Mouse (Mus musculus): ENCODE data around the gene Neurog3. TPM values are rescaled to one million over a fixed set of nuclear protein-coding genes. Genes with fewer than 3 reads are reported as not detected.

Gene Neurog3
- 0.41 TPM for polyA plus RNA-seq (2017; shearing (Covaris generic))

DNA sequence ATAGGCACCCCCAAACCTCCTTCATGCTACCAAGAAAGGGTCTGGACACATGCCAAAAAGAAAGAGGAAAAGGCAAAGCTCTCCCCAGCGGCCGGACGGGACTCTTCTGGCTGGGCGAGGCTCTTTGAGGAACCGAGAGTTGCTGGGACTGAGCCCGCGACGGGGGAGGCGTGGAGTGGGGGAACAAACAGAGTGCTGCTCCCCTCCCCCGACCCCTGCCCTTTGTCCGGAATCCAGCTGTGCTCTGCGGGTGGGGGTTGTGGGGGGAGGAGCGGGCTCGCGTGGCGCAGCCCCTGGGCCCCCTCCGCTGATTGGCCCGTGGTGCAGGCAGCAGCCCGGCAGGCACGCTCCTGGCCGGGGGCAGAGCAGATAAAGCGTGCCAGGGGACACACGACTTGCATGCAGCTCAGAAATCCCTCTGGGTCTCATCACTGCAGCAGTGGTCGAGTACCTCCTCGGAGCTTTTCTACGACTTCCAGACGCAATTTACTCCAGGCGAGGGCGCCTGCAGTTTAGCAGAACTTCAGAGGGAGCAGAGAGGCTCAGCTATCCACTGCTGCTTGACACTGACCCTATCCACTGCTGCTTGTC lies at the start of gene Neurog3:
Gene Neurog3 (plus strand): TSS at position 400 of the 591 bp plus-strand sequence.

GRCm38 (mm10) chr10:62143820-62144219 lies 10.9 kb downstream of the Neurog3 start, which contains the start of gene Fam241b:
Gene Fam241b (minus strand): TSS chr10:62143920.

Other genes starting within 250 kb of the Neurog3 start
- gene Col13a1, start 154.0 kb upstream of the Neurog3 start, polyA plus RNA-seq (2017; shearing (Covaris generic)) = 0.54 TPM
- 1.9 TPM for gene Fam241b, start 10.8 kb downstream of the Neurog3 start, polyA plus RNA-seq (2017; shearing (Covaris generic))
- gene Tspan15, start 98.2 kb downstream of the Neurog3 start, polyA plus RNA-seq (2017; shearing (Covaris generic)) = 0.72 TPM
- 0.22 TPM for gene Tacr2, start 119.3 kb downstream of the Neurog3 start, polyA plus RNA-seq (2017; shearing (Covaris generic))
- gene Hk1, start 246.8 kb downstream of the Neurog3 start, polyA plus RNA-seq (2017; shearing (Covaris generic)) = 80.3 TPM

All from effector memory CD4-positive, alpha-beta T cell, adult 7 months (primary cell).